Mouse (Mus musculus): ENCODE measurements around the gene Vegfd. TPM values are rescaled to one million over a fixed set of nuclear protein-coding genes. Genes with fewer than 3 reads are reported as not detected.
A peak's percentile ranks its signal among the peaks of the same experiment; 100 is the strongest.

Vegfd gene
- polyA plus RNA-seq, 1 experiment: 0.52 TPM

DNA sequence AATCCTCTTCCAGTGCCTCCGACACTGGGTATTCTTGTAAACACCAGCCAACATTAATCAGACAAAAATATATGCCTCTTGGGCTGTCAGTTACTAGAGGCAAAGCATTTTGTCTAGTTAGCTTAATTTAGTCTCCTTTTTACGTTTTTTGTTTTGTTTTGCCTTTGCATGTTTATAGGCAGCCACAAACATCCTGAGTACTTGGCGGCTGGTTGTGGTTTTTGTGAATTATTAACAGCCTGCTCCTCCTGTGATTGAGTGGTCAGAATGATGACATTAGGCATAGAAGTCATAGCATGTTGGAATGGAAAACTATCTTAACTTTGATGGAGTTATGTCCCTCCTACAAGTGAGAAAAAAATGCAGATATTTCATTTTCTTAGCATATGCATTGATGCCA lies 2.6 kb upstream of the Vegfd start:
- H3K4me3 ChIP-seq (replicated peaks; ENCODE audit: insufficient read depth, low read depth, low read length): no peak overlapping the region
- TF ChIP-seq CTCF (IDR thresholded peaks at IDR 0.05; ENCODE audit: borderline replicate concordance, insufficient read depth, low read depth, low read length): no peak
- TF ChIP-seq POLR2A (IDR thresholded peaks at IDR 0.05; ENCODE audit: borderline replicate concordance, insufficient read depth, low read length): no peak
- no peaks in the 10 kb centered on the region for H3K27me3 ChIP-seq (ENCODE audit: control insufficient read depth, insufficient read depth, low read length)
- WGBS: 85% methylated on average over 3 of the region's 3 CpGs
- no peak overlapping the region for H3K27ac ChIP-seq (ENCODE audit: insufficient read depth, low read length)
- DNase-seq: no peak
- no peaks in the 10 kb centered on the region for H3K4me1 ChIP-seq (ENCODE audit: control insufficient read depth, insufficient read depth, low read length)

GRCm38 (mm10) chrX:164374586-164374985 lies 1.4 kb downstream of the Vegfd start:
- no peak overlapping the region for H3K27ac ChIP-seq (ENCODE audit: insufficient read depth, low read length)
- H3K4me3 ChIP-seq (replicated peaks; ENCODE audit: insufficient read depth, low read depth, low read length): no peak overlapping the region
- H3K4me1 ChIP-seq (ENCODE audit: control insufficient read depth, insufficient read depth, low read length): no peaks in the 10 kb centered on the region
- no peak for TF ChIP-seq POLR2A (IDR thresholded peaks at IDR 0.05; ENCODE audit: borderline replicate concordance, insufficient read depth, low read length)
- no peak for TF ChIP-seq CTCF (IDR thresholded peaks at IDR 0.05; ENCODE audit: borderline replicate concordance, insufficient read depth, low read depth, low read length)
- 48% methylated on average over 5 of the region's 5 CpGs for WGBS
- H3K27me3 ChIP-seq (ENCODE audit: control insufficient read depth, insufficient read depth, low read length): no peaks in the 10 kb centered on the region
- no peak for DNase-seq

DNA sequence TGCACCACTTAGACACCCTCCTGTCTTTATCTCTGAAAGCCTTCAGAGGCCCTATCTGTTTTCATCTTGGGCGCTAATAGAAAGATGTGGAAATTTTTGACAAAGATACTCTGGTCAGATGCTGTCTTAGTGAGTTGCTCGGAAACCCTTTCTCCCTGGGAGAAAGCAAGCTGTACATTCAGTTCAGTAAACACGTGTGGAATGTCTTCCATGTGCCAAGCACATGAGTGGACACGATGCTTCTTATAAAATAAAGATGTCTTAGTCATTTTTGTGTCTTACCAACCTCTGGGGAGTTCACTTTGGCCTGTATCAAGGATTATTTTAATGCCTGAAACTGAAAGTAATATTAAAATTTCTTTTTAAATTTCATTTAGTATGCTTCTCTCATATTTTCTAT lies 6.5 kb downstream of the Vegfd start:
- Histone ChIP-seq H3K27ac (ENCODE audit: insufficient read depth, low read length) (no peak overlapping the region), H3K27me3 (ENCODE audit: control insufficient read depth, insufficient read depth, low read length) (no peaks in the 10 kb centered on the region), H3K4me1 (ENCODE audit: control insufficient read depth, insufficient read depth, low read length) (no peaks in the 10 kb centered on the region), H3K4me3 (replicated peaks; ENCODE audit: insufficient read depth, low read depth, low read length) (no peak overlapping the region)
- TF ChIP-seq POLR2A (IDR thresholded peaks at IDR 0.05; ENCODE audit: borderline replicate concordance, insufficient read depth, low read length): no peak
- no peak for TF ChIP-seq CTCF (IDR thresholded peaks at IDR 0.05; ENCODE audit: borderline replicate concordance, insufficient read depth, low read depth, low read length)
- no peak for DNase-seq
- WGBS: 72% methylated on average over 4 of the region's 4 CpGs

GRCm38 (mm10) chrX:164381618-164382408 lies 8.6 kb downstream of the Vegfd start:
- 7% methylated on average over 31 of the region's 33 CpGs for WGBS
- no peaks in the 10 kb centered on the region for H3K4me1 ChIP-seq (ENCODE audit: control insufficient read depth, insufficient read depth, low read length)

DNA sequence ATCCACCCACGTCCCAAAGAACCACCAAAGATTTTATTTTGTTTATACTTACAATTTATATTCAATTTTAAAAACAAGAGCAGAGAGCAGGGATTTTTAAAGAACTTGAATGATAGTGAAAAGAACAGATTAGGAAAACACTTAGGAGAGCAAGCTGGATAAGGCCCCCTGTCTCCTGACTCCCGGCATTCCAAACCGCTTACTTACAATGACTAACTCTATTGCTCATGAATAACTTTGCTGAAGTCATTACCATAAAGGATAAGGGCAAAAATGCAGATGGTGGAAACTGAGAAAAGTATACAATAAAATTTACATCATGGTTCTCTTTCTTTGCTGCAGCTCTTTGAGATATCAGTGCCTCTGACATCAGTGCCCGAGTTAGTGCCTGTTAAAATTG lies 20.9 kb downstream of the Vegfd start:
- Histone ChIP-seq H3K27ac (ENCODE audit: insufficient read depth, low read length) (no peak overlapping the region), H3K4me1 (ENCODE audit: control insufficient read depth, insufficient read depth, low read length) (no peaks in the 10 kb centered on the region), H3K27me3 (ENCODE audit: control insufficient read depth, insufficient read depth, low read length) (no peaks in the 10 kb centered on the region), H3K4me3 (replicated peaks; ENCODE audit: insufficient read depth, low read depth, low read length) (no peak overlapping the region)
- TF ChIP-seq CTCF (IDR thresholded peaks at IDR 0.05; ENCODE audit: borderline replicate concordance, insufficient read depth, low read depth, low read length): no peak
- no peak for TF ChIP-seq POLR2A (IDR thresholded peaks at IDR 0.05; ENCODE audit: borderline replicate concordance, insufficient read depth, low read length)
- WGBS: 82% methylated on average over 4 of the region's 4 CpGs
- DNase-seq: no peak

More at GRCm38 (mm10) chrX:164381618-164382408, 8.6 kb downstream of the Vegfd start:
- DNase-seq: peak; percentile 52 to 59
- H3K27me3 ChIP-seq (ENCODE audit: control insufficient read depth, insufficient read depth, low read length): no peaks in the 10 kb centered on the region
- no peak for TF ChIP-seq POLR2A (IDR thresholded peaks at IDR 0.05; ENCODE audit: borderline replicate concordance, insufficient read depth, low read length)
- no peak for TF ChIP-seq CTCF (IDR thresholded peaks at IDR 0.05; ENCODE audit: borderline replicate concordance, insufficient read depth, low read depth, low read length)
- no peak overlapping the region for H3K27ac ChIP-seq (ENCODE audit: insufficient read depth, low read length)
- H3K4me3 ChIP-seq (replicated peaks; ENCODE audit: insufficient read depth, low read depth, low read length): peak overlapping the region; percentile 87

DNA sequence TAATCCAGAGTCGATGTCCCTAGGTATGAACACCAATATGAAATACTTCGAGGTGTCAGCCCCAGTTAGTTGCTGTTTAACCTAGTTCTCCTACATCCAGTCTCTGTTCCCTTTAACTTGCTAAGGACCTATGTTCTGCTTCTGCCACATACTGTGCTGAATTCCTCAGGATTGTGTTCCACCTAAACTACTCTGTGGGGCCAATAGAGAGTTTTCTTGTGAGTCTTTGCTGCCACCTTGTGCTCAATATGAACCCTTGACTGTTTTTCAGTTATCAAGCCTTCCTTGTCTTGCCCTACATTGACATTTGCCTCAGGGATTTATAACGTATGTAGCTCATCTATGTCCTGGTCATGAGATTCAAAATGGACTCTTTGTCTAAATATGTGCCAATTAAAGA lies 25.3 kb downstream of the Vegfd start:
- Histone ChIP-seq H3K4me1 (ENCODE audit: control insufficient read depth, insufficient read depth, low read length) (no peaks in the 10 kb centered on the region), H3K27me3 (ENCODE audit: control insufficient read depth, insufficient read depth, low read length) (no peaks in the 10 kb centered on the region), H3K4me3 (replicated peaks; ENCODE audit: insufficient read depth, low read depth, low read length) (no peak overlapping the region), H3K27ac (ENCODE audit: insufficient read depth, low read length) (no peak overlapping the region)
- no peak for DNase-seq
- WGBS: 46% methylated on average over 3 of the region's 3 CpGs
- no peak for TF ChIP-seq POLR2A (IDR thresholded peaks at IDR 0.05; ENCODE audit: borderline replicate concordance, insufficient read depth, low read length)
- TF ChIP-seq CTCF (IDR thresholded peaks at IDR 0.05; ENCODE audit: borderline replicate concordance, insufficient read depth, low read depth, low read length): no peak

GRCm38 (mm10) chrX:164405080-164405649 lies 32.0 kb downstream of the Vegfd start:
- no peak for DNase-seq
- TF ChIP-seq CTCF (IDR thresholded peaks at IDR 0.05; ENCODE audit: borderline replicate concordance, insufficient read depth, low read depth, low read length) (no peak), POLR2A (IDR thresholded peaks at IDR 0.05; ENCODE audit: borderline replicate concordance, insufficient read depth, low read length) (no peak)
- no peak overlapping the region for H3K27ac ChIP-seq (ENCODE audit: insufficient read depth, low read length)
- H3K4me3 ChIP-seq (replicated peaks; ENCODE audit: insufficient read depth, low read depth, low read length): no peak overlapping the region
- H3K27me3 ChIP-seq (ENCODE audit: control insufficient read depth, insufficient read depth, low read length): no peaks in the 10 kb centered on the region
- H3K4me1 ChIP-seq (ENCODE audit: control insufficient read depth, insufficient read depth, low read length): no peaks in the 10 kb centered on the region
